Mouse (Mus musculus): ENCODE measurements around the gene Phf20. TPM values are rescaled to one million over a fixed set of nuclear protein-coding genes. Genes with fewer than 3 reads are reported as not detected.
"Not testable (repeated sequence)": the region's sequence is repeated elsewhere in the genome, so short reads cannot be mapped to it uniquely, and the experiment has no call there.

The Phf20 gene
- total RNA-seq, 4 experiments from 2014 or later, result 21.6 to 38.5 (median 29.1) TPM

DNA sequence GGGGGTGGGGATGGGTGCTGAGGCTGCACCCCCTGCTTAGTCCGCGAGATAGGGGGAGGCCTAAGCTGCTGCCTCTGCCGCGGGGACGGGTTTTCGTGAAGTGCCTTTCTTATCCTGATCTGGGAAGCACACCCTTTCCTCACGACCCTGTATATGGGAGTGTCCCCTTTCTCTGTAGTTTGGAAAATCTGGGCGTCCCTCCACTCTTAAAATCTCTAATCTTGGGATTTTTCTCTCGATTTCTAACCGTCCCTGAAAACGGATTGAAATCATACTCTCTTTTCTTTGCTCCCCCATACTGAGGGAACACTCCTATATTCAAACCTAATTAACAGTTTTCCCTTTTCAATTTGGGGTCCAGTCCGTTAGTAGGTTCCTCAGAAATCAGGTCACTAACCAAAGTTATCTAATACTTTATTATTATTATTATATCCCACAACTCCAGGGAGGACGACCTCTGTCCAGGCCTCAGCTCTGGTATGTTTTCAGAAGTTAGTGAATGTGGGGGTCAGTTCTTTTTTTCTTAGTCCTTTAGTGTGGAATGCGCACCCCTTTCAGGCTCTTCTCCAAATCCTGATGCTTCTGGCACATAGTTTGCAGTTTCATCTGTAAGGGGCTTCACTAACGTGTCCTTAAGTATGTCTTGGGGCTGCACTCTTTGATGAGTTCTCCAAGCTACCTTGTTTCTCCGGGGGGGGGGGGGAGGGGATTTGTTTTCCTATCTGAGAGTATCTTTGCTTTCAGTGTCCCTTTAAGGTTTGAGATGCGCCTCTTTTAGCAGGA is 1.1 kb downstream of the Phf20 start:
- DNase-seq (ENCODE audit: low spot score in 2 of 2), result no peak

DNA sequence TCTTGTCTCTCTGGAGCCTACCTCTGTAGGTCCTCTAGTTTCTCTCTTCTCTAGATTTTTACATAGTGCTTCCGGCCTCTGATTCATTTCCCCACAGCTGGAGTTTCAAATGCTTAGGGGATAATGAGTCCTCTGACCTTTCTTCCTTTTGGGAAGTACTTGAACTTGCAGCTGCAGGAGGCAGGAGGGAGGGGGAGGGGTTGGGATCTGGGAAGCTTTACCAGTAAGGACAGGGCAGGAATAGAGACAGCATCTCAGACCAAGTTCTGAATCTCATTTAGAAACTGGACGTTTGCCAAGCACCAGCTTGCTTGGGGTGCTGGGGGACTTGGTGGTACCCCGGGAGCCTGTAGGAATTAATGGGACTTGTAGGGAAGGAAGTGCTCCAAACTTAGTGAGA is 3.7 kb downstream of the Phf20 start:
- DNase-seq (ENCODE audit: low spot score in 2 of 2), result no peak

DNA sequence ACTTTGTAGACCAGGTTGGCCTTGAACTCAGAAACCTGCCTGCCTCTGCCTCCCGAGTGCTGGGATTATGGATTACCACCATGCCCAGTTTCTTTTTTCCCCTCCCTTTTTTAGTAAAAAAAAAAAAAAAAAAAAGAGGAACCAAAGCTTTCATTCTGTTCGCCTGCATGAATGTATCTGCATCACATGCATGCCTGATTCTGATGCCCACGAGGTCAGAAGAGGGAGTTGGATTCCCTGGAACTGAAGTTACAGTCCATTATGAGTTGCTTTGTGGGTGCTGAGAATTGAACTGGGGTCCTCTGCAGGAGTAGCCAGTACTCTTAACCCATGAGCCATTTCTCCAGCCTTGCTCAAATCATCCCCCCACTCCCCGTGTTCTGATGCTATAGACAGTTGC is 5.2 kb downstream of the Phf20 start:
- DNase-seq (ENCODE audit: low spot score in 2 of 2), result no peak

DNA sequence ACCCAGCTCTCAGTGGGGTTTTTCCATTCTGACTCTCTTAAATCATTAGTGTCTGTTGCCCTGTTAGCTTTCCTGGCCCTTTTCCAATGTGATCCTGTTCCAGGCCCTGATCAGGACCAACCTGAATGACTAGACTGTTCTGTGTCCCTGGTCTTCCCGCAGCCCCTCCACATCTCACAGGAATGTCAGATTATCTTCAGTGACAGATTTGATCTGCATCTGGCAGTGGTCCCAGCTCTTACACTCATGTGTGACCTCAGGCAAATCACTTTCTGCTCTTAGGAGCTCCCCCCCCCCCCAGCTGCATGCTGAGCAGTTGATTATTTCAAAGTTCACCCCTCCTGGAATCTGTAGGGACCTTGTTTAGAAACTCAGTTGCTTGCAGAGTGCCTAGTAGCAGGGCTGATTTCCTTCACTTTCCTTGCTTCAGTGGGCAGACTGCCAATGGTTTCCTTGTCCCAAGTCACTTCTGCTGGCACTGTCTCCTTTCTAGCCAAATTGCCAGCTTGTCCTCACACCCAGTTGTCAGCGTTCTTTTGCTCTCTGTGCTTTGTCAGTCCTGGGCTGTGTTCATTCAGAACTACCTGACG is 6.7 kb downstream of the Phf20 start:
- peak; percentile 40 to 53 for DNase-seq (ENCODE audit: low spot score in 2 of 2)

DNA sequence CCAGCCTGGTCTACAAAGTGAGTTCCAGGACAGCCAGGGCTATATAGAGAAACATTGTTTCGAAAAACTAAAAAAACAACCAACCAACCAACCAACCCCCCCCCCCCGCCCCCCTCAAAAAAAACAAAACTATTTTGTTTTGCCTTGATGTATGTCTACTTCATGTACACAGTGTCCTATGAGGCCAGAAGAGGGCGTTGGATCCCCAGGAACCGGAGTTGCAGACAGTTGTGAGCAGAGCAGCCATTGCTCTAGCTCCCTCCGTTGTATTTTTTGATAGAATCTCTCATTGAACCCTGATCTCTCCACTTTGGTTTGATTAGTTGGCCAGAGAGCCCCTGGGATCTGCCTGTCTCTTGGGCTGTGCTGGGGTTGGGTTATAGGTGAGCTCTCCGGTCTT is 7.7 kb downstream of the Phf20 start:
- DNase-seq (ENCODE audit: low spot score in 2 of 2), result no peak

DNA sequence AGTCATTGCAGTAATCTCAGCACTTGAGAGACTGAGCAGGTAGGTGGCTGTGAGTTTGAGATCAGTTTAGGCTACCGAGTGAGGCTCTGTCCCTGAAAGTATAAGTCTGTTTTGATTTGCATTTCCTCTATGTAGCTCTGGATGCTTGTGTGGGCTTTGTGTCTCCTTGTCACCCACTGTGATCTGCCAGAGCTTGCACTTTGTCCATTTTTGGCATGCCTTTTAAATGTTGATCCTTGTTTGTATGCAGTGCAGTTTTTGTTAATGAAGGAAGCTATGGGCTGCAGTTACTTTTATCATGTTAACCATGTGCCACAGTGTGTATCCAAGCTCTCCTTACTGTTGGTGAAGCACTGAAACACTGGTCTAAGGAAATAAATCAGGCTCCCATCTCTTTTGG is 21.5 kb downstream of the Phf20 start:
- no peak for DNase-seq (ENCODE audit: low spot score in 2 of 2)

DNA sequence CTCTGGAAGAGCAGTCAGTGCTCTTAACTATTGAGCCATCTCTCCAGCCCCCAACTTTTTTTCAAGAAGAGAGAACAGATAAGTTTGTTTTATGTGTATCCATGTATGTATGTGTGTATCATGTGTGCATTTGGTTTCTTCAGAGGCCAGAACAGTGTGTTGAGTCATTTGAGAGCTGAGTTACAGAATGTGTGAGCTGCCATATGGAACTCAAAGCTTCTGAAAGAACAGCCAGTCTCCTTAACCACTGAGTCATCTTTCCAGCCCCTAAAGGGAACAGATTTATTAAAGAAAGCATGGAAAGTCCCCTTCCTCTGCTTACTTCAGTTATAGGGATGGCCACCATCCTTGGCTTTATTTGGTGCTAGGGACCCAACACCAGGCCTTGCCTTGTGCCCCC is 25.8 kb downstream of the Phf20 start:
- DNase-seq (ENCODE audit: low spot score in 2 of 2), result no peak

DNA sequence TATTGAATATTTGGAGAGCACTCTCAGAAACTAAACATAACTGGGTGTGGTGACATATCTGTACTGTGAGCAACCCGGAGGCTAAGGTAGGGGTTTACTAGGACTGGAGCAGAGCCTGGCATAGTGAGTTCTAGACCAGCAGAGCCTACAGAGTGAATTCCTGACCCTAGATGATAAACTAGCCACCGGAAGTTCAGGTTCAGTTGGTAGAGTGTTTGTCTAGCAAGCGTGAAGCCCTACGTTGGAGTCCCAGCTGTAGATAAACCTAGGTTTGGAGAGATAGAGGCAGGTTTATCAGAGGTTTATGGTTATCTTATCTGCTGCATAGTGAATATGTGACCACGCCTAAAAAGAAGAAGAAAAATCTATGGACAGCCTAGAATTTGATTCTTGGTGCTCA is 27.8 kb downstream of the Phf20 start:
- DNase-seq (ENCODE audit: low spot score in 2 of 2), result no peak

DNA sequence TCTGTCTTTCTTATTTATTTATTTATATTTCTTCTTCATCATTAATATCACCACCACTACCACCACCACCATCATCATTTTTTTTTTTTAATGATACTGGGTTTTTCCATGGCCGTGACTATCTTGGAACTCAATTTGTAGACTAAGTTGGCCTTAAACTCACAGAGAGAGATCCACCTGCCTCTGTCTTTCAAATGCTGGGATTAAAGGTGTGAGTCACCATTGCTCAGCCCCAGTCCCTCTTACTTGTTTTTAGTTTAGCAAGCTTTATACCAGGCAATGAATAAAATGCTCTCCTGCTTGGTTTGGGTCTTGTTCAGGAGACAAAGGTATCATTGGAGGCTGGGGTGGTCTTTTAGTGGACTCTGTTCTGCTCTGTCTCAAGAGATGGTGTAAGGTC is 31.4 kb downstream of the Phf20 start:
- DNase-seq (ENCODE audit: low spot score in 2 of 2), result no peak

DNA sequence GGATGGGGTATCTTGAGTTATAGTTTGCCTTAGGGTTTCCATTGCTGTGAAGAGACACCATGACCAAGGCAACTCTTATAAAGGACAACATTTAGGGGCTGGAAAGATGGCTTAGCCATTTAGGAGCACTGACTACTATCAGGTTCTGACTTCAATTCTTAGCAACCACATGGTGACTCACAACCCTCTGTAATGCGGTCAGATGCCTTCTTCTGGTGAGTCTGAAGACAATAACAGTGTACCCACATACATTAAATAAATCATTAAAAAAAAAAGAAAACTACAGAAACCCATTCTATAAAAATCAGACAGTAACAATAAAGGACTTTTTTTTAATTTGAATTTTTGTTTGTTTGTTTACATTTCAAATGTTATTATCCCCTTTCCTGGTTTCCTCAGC is 32.9 kb downstream of the Phf20 start:
- DNase-seq (ENCODE audit: low spot score in 2 of 2), result no peak

DNA sequence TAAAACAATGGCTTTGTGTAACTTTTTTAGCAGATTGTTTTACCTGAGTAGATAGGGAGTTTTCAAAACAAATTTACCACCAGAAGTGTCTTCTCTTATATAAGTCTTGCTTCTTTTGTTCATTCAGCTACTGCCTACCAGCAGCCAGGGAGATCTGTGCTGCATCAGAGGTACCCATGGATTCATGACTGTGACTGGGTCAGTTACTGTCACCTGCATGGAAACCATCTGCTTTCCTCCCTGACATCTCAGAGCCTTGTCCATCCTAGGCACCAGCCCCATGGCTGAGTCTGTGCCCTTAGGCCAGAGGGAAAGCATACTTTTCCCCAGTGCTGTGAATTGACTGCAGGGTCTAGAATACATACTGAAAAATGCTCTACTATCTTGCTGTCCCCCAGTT is 35.1 kb downstream of the Phf20 start:
- DNase-seq (ENCODE audit: low spot score in 2 of 2), result no peak

DNA sequence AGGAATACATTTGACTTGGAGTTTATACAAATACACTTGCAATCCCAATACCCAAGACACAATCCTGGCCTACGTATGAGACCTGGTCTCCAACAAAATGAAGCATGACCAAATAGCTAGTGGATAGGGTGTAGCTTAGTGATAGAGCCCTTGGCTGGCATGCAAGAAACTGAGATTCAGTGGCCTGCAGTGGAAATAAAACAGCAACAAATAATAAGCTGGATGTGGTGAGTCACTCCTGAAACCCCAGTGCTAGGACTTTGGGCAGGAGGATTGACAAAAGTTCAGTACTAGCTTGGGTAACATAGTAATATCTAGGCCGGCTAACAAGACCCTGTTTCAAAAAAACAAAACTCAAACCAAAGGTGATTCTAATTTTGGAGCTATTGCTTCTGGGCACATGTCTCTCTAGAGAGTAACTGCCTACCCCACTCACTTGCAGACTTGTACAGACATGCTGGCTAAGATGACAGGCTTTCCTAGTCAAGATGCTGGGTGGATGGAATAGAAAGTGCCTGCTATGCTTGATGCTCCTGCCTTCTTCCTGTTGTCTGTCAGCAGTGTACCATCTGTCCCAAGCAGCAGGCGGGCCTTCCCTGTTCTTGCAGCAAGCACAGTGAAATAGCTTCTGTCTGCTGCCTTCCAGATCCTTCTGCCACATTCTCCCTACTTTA is 37.1 kb downstream of the Phf20 start:
- no peak for DNase-seq (ENCODE audit: low spot score in 2 of 2)

DNA sequence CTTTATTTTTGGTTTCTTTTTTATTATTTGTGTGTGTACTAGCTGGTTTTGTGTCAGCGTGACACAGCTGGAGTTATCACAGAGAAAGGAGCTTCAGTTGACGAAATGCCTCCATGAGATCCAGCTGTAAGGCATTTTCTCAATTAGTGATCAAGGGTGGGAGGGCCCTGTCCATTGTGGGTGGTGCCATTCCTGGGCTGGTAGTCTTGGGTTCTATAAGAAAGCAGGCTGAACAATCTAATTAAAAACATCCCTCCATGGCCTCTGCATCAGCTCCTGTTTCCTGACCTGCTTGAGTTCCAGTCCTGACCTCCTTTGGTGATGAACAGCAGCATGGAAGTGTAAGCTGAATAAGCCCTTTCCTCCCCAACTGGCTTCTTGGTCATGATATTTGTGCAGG is 37.8 kb downstream of the Phf20 start:
- DNase-seq (ENCODE audit: low spot score in 2 of 2), result not testable (repeated sequence)

DNA sequence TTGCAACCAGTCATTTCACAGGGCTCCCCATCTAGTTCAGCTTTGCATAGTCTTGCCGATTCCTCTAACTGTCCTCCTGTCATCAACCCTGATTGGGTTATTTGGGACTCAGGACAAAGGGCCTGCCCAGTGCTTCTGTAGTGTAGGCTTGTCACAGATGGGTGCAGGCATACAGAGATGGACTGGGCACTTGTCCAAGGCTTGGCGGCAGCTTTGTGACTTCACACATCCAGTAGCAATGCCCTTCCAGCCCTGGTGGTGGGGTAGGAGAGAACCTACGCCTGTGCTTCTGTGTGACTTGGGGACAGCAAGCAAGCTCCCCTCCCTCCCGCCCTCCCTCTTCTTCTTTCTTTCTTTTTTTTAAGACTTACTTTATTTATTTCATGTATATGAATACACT is 39.6 kb downstream of the Phf20 start:
- DNase-seq (ENCODE audit: low spot score in 2 of 2), result peak in 1 of 2 experiments; percentile 11

DNA sequence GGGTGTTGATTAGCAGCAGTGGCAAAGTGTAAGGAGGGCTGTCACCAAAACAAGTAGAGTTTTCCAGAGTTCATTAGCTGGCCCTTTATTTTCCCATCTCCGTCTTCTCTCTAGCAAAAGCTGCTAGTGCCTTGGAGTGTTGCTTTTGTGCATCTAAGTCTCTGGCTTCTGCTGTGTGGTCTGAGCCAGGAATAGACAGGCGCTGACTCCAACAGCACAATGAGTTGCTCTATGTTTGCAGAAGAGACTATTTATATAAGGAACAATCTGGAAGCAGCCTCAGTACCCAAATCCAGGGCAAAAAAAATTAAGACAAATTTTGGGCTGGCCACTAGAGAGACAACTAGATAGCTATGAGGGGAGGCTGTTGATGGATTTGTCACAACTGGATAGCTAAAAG is 45.4 kb downstream of the Phf20 start:
- DNase-seq (ENCODE audit: low spot score in 2 of 2), result no peak

DNA sequence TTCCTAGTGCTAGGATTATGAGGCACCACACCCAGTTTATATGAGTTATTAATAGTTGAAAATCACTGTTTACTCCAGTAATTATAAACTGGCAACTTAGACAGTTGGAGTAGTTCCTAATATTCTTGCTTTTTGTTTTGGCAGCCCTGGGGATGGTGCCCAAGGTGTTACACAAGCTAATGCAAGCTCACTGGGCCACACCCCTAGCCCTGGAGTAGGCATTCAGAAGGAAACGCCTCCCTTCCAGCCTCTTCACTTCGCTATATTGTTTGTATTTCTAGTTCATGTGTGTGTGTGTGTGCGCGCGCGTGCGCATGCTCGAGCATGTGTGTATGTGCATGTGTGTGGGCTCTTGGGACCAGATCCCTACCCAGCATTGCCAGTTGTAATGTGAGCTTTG is 46.7 kb downstream of the Phf20 start:
- no peak for DNase-seq (ENCODE audit: low spot score in 2 of 2)

DNA sequence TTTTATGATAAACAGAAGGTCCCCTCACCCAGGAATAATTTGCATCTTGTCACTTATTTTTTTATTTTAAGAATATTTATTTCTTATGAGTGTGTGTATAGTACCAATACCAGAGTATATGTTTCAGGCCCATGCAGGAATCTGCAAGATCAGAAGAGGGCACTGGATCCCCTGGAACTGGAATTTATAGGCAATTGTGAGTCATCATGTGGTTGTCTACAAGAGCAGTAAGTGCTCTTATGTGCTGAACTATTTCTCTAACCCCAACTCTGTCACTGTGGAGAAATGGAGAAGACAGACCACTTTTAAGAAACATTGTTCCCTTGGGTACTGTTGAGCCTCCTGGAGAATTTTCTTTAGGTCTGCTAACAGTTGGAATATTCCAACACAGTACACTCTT is 51.3 kb downstream of the Phf20 start:
- DNase-seq (ENCODE audit: low spot score in 2 of 2), result no peak

DNA sequence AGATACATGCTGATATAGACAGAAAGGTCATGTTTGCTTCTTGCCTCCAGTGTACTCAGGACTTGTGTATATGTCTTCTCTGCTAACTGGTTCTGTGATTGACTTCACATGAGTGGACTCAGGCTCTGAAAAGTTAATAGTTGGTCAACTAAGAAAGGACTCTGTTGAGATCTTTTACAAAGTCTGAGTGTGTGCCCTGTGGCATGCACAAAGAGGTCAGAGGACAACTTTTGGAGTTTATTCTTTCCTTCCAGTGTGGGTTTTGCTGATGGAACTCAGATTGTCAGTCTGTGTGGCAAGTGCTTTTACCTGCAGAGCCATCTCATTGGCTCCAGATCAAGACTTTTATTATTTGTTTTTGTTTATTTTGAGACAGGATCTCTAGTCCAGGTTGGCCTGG is 54.5 kb downstream of the Phf20 start:
- no peak for DNase-seq (ENCODE audit: low spot score in 2 of 2)

DNA sequence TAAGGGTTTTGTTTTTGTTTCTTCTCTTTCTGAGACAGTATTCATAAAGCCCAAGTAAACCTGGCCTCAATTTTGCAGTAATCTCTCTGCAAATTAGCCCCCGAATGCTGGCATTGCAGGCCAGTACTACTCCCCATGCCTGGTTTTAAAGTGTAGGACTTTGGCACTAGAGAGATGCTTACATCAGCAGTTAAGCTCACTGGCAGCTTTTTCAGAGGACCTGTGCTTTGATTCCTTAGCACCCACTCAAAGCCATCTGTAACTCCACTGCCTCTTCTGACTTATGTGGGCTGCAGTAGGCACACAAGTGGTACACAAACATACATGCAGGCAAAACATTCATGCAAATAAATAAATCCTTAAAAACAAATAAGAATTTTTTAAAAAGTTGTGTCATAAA is 55.0 kb downstream of the Phf20 start:
- no peak for DNase-seq (ENCODE audit: low spot score in 2 of 2)

DNA sequence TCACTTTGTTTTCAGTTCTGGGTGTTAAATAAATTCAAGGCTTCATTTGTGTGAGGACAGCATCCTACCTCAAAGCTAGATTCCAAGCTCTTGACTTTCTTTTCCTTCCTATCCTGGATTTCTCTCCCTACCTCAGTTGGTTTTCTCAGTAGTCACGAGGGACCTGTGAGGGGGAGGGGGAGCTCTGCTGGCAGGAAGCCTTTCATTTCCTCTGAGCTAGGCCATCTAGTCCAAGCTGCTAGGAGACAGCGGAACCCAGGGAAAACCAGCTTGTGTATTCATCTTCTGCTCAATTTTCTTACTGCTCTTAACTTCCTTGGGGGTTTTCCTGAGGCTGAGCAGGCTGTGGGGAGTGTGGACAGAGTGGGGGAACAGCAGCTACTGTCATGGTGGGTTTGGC is 60.8 kb downstream of the Phf20 start:
- no peak for DNase-seq (ENCODE audit: low spot score in 2 of 2)

DNA sequence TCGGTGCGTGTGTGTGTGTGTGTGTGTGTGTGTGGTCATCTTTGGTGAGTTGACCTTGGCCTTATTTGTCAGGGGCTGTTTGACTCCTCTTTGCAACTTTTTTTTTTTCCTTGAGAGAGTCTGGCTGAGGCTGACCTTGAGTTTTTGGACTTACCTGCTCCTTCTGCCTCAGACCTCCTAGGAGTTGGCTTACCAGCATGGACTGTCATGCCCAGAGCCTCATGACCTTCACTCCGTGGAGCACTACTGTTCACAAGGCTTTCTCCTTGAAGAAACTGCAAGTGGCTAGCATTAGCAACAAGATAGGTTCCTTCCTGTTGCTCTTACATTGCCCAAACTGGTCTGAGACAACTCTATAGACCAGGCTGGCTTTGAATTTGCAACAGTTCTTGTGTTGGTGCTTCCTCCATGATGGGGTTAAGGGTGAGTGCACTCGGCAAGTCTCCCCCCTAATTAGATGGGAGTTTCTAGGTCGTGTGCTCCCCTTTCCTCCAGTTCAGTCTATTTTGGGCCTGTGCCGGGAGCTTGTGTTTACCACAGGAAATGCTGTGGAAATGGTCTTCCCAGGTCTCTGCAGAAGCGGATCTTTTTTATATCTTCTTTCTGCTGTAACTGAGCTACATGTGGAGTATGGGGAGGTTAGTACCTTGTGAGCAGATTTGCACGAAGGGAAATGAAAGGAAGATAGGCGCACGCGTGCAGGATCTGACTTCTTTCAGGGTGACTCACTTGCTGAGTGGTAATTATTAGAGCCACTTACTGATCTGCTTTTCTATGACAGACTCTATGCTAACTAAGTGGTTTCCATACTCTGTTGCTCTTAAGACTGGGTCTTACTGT is 61.9 kb downstream of the Phf20 start:
- DNase-seq (ENCODE audit: low spot score in 2 of 2), result no peak

DNA sequence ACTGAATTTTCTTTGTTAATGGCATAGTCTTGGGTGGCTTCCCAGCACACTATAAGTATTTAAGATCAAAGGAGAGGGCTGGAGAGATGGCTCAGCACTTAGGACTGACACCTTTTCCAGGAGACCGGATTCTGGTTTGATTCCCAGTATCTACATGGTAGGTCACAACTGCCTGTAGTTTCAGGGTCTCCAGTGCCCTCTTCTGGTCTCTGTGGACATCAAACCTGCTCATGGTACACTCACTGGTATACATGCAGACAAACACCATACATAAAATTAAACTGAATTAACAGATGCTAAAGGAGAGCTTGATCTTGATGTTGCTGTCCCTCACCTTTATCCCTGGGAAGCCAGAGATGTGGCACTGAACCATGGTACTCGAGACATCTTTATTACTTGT is 64.7 kb downstream of the Phf20 start:
- no peak for DNase-seq (ENCODE audit: low spot score in 2 of 2)
